Mouse (Mus musculus) activated CD4-positive, CD25-positive, alpha-beta regulatory T cell, adult 9 weeks (primary cell): ENCODE measurements around the gene Xrn1. TPM values are rescaled to one million over a fixed set of nuclear protein-coding genes. Genes with fewer than 3 reads are reported as not detected.

Source experiments
- polyA plus RNA-seq: library from polyadenylated mRNA; unstranded; fragments of 100-300 nt; shearing (Covaris generic); gene quantifications from one replicate; pipeline ENCODE4 v1.2.1, GENCODE M21; 2017

Xrn1 gene
- polyA plus RNA-seq = 65.2 TPM

DNA sequence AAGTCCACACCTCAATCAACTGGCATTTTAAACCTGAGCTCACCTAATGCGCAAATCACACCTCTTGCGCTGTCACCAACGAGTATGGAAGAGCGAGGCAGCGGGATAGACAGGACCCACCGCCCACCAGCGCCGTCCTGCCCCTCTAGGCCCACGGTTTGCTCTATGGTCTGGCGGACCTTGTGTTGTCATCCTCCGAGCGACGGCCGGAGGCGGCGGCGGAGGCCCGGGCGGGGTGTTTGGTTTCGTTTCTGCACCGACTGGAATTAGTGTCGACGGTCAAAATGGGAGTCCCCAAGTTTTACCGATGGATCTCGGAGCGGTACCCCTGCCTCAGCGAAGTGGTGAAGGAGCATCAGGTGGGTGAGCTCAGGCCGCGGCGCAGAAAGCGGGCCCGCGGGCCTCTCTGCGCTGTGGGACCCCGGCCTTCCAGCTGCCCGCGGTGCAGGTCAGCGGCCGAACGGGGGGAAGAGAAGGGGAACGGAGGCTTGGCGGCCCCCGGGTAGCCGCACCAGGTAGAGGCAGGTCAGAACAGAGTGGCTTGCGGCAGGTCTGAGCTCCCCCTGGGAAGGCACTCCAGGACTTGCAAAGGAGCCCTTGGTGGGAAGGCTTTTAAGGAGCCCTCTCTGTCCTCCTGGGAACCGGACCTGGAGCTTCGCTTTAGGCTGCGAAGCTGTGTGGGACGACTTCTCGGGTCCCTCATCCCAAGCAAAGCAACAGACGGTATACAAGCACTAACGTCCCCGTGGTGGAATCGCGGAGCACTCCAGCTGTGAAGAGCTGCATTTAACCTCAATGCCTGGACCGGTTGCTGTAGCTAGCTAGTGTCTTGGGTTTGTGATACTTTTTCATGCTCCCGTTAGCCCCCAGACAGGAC lies at the start of gene Xrn1:
Gene Xrn1, plus strand, starts transcription at position 176 of the 877 bp plus-strand sequence.

Other genes with a start within 250 kb of the Xrn1 start
- 0.15 TPM for gene Trpc1, start 204.4 kb upstream of the Xrn1 start, polyA plus RNA-seq
- 0.37 TPM for gene Pls1, start 109.4 kb upstream of the Xrn1 start, polyA plus RNA-seq
- 39.3 TPM for gene Atr, start 97.2 kb upstream of the Xrn1 start, polyA plus RNA-seq
- 1.1 TPM for gene Gk5, start 164.6 kb downstream of the Xrn1 start, polyA plus RNA-seq
- gene Tfdp2, start 241.5 kb downstream of the Xrn1 start, polyA plus RNA-seq = 8.4 TPM